ENCODE assay signal across 8 mouse cellular contexts in genomic region chr11:56862649-56863048, GRCm38 (mm10).
DNase-seq lines count a peak whose midpoint lies in the region; ATAC-seq and TF ChIP-seq lines count a peak whose summit lies in the region.

No protein-coding gene starts in this region.

- CTCF ChIA-PET in Patski (lab: Charles Lee) = interaction anchor here (1.0 kb wide), 1 partner anchor 14 kb away, joined by 6 read pairs; no protein-coding TSS in a partner anchor

- H3K9me3 ChIP-seq in forebrain, postnatal 0 days (ENCODE audit: low read length) = no peaks in the 10 kb centered on the region
- no peaks in the 10 kb centered on the region for H3K9me3 ChIP-seq in forebrain, embryonic 13.5 days (replicated peaks)
- H3K9me3 ChIP-seq in heart, embryonic 16.5 days (replicated peaks; ENCODE audit: control insufficient read depth, low read length) = 0 out of 2 replicates have a peak, but pooled peaks cover 3% of the 10 kb centered on the region
- H3K9me3 ChIP-seq in intestine, postnatal 0 days (ENCODE audit: control insufficient read depth) = no peaks in the 10 kb centered on the region

- in situ Hi-C loops in Patski (cut with MboI; ENCODE audit: low pct_unique_long_range_greater_than_20kb) = no loop called here

- no peak overlapping the region for H3K9ac ChIP-seq in forebrain, postnatal 0 days
- no peak overlapping the region for H3K9ac ChIP-seq in forebrain, embryonic 13.5 days
- no peak overlapping the region for H3K9ac ChIP-seq in heart, embryonic 16.5 days (ENCODE audit: low read length)
- no peak overlapping the region for H3K9ac ChIP-seq in intestine, postnatal 0 days (ENCODE audit: low read depth, low read length)

- POLR2A ChIA-PET in Patski (lab: Charles Lee) = no interaction called here

- TF ChIP-seq CTCF in forebrain, postnatal 0 days (IDR thresholded peaks at IDR 0.05; ENCODE audit: low read depth) = no peak
- no peak for TF ChIP-seq CTCF in Patski (IDR thresholded peaks at IDR 0.05)
- no peak for TF ChIP-seq CTCF in intestine, postnatal 0 days (IDR thresholded peaks at IDR 0.05; ENCODE audit: low read depth)

- H3K36me3 ChIP-seq in forebrain, postnatal 0 days (ENCODE audit: insufficient read depth) = no peaks in the 10 kb centered on the region
- no peaks in the 10 kb centered on the region for H3K36me3 ChIP-seq in forebrain, embryonic 13.5 days (ENCODE audit: poor library complexity, severe bottlenecking)
- H3K36me3 ChIP-seq in heart, embryonic 16.5 days (ENCODE audit: control insufficient read depth, insufficient read depth) = no peaks in the 10 kb centered on the region
- H3K36me3 ChIP-seq in intestine, postnatal 0 days (ENCODE audit: control insufficient read depth, insufficient read depth) = no peaks in the 10 kb centered on the region

- peak; percentile 32; the same call in 1 of the 2 replicates for ATAC-seq in forebrain, postnatal 0 days
- ATAC-seq in forebrain, embryonic 13.5 days = no peak
- peak; percentile 60 for ATAC-seq in Patski
- peak; percentile 91 for ATAC-seq in heart, embryonic 16.5 days (replicated peaks; ENCODE audit: extremely low read depth, insufficient read depth, low FRiP score)
- no peak for ATAC-seq in intestine, postnatal 0 days

- H3K27me3 ChIP-seq in forebrain, postnatal 0 days (ENCODE audit: insufficient read depth, low read length) = no peaks in the 10 kb centered on the region
- no peaks in the 10 kb centered on the region for H3K27me3 ChIP-seq in forebrain, embryonic 13.5 days
- H3K27me3 ChIP-seq in Patski = no peaks in the 10 kb centered on the region
- no peaks in the 10 kb centered on the region for H3K27me3 ChIP-seq in heart, embryonic 16.5 days (ENCODE audit: control insufficient read depth, insufficient read depth, low read length)
- no peaks in the 10 kb centered on the region for H3K27me3 ChIP-seq in intestine, postnatal 0 days (replicated peaks; ENCODE audit: control insufficient read depth, insufficient read depth, low read length)

- no peak overlapping the region for H3K4me3 ChIP-seq in forebrain, postnatal 0 days (ENCODE audit: low read depth, low read length)
- H3K4me3 ChIP-seq in forebrain, embryonic 13.5 days = no peak overlapping the region
- no peak overlapping the region for H3K4me3 ChIP-seq in heart, embryonic 16.5 days (ENCODE audit: low read length)
- no peak overlapping the region for H3K4me3 ChIP-seq in intestine, postnatal 0 days (ENCODE audit: low read depth, low read length)

- no peak overlapping the region for H3K27ac ChIP-seq in forebrain, postnatal 0 days (ENCODE audit: low read depth, low read length)
- H3K27ac ChIP-seq in forebrain, embryonic 13.5 days = no peak overlapping the region
- peak overlapping the region; percentile 79 for H3K27ac ChIP-seq in heart, embryonic 16.5 days (ENCODE audit: low read length)
- H3K27ac ChIP-seq in intestine, postnatal 0 days (ENCODE audit: low read depth, low read length) = no peak overlapping the region

- H3K4me1 ChIP-seq in forebrain, postnatal 0 days (ENCODE audit: insufficient read depth) = no peaks in the 10 kb centered on the region
- no peaks in the 10 kb centered on the region for H3K4me1 ChIP-seq in forebrain, embryonic 13.5 days
- peaks cover 9% of the 10 kb centered on the region; the same call in 1 of the 2 replicates for H3K4me1 ChIP-seq in heart, embryonic 16.5 days (ENCODE audit: control insufficient read depth, insufficient read depth, low read length)
- H3K4me1 ChIP-seq in intestine, postnatal 0 days (replicated peaks; ENCODE audit: control insufficient read depth, insufficient read depth, low read length) = no peaks in the 10 kb centered on the region

- H3K4me2 ChIP-seq in forebrain, postnatal 0 days (ENCODE audit: low read depth) = no peak overlapping the region
- H3K4me2 ChIP-seq in forebrain, embryonic 13.5 days = no peak overlapping the region
- peak overlapping the region; percentile 25 for H3K4me2 ChIP-seq in heart, embryonic 16.5 days (ENCODE audit: low read depth, low read length)
- no peak overlapping the region for H3K4me2 ChIP-seq in intestine, postnatal 0 days (replicated peaks; ENCODE audit: low read depth)

- WGBS in forebrain, postnatal 0 days = 53% methylated on average over 4 of the region's 4 CpGs
- 84% methylated on average over 4 of the region's 4 CpGs for WGBS in forebrain, embryonic 13.5 days
- 15% methylated on average over 4 of the region's 4 CpGs for WGBS in heart, embryonic 16.5 days
- 53% methylated on average over 4 of the region's 4 CpGs for WGBS in intestine, postnatal 0 days

- DNase-seq in forebrain, postnatal 0 days = peak; percentile 68
- DNase-seq in Patski (ENCODE audit: low read depth, low spot score) = peak; percentile 62
- DNase-seq in left cerebral cortex, adult 9 months (ENCODE audit: low spot score in 2 of 2) = peak; percentile 15 to 40
- DNase-seq in right cerebral cortex, postnatal 25 days = peak; percentile 8
- DNase-seq in spleen, postnatal 4 days (ENCODE audit: low spot score in 2 of 2) = no peak

Comparison
In these comparisons a context has a peak if more than half of its experiments do, and no peak if none do; other contexts are left out.
1. ATAC-seq: peak in forebrain, postnatal 0 days (single experiment), Patski (single experiment) and heart, embryonic 16.5 days (single experiment); none in forebrain, embryonic 13.5 days (single experiment) and intestine, postnatal 0 days (single experiment).
2. DNase-seq: peak in forebrain, postnatal 0 days (single experiment), Patski (single experiment), left cerebral cortex, adult 9 months (2 of 2) and right cerebral cortex, postnatal 25 days (single experiment); none in spleen, postnatal 4 days (0 of 2).